Mouse (Mus musculus): ENCODE measurements at regions not wholly inside any gene's neighbourhood (a gene's known extent, or its start where the extent isn't known, plus 50 kb on each side); places are given as distances from the start of the nearest gene placed in this dataset.

- TF ChIP-seq CTCF (IDR thresholded peaks at IDR 0.05; ENCODE audit: low read depth, low read length): no peak
- TF ChIP-seq POLR2A (IDR thresholded peaks at IDR 0.05; ENCODE audit: extremely low read depth, insufficient read depth, low read length): no peak
Observed at GRCm38 (mm10) chr16:95838886-95839430, 137.1 kb downstream of the Ets2 start.
